Mouse (Mus musculus) lung, postnatal 14 days (tissue): ENCODE measurements around the gene Exoc6b.
"Not testable (repeated sequence)": the region's sequence is repeated elsewhere in the genome, so short reads cannot be mapped to it uniquely, and the experiment has no call there.

ENCODE experiments used
- DNase-seq: peaks from one replicate; pipeline ENCODE4 v3.0.0; 2021

Gene Exoc6b

DNA sequence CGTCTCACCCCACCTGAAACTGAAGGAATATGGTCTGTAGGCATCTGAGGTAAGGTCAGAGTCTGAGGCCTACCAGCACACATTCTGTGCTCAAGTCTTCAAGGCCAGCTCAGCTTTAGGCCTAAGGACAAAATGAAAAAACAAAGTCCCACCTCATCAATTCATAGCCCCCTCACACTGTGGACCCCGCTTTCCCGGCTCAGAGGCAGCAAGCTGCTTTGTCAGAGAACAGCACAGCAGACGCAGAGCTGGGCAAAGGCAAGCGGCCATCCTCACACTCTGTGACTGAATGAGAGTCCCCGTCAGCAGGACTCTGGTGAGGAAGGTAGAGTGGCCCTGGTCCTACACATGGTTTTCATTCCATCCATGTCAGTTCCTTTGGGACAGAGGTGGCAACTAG, 450.1 kb downstream of the Exoc6b start:
- DNase-seq: no peak

DNA sequence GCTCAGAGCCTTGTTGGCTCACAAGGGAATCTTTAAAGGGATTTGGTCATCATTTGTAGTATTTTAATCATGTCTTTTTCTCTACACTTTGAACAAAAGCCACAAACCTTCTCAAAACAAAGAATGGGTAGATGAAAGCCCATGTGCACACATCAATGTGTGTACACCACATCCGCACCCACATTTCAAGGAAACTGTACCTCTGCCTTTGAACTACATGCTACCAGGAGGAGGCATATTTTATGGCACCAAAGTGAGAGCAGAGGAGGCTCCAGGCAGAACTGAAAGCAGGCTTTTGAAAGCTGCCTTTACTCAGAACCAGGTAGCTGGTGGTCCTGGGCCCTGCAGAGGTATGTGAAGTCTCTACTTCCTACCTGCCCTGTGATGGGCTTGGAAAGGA, 452.3 kb downstream of the Exoc6b start:
- no peak for DNase-seq

DNA sequence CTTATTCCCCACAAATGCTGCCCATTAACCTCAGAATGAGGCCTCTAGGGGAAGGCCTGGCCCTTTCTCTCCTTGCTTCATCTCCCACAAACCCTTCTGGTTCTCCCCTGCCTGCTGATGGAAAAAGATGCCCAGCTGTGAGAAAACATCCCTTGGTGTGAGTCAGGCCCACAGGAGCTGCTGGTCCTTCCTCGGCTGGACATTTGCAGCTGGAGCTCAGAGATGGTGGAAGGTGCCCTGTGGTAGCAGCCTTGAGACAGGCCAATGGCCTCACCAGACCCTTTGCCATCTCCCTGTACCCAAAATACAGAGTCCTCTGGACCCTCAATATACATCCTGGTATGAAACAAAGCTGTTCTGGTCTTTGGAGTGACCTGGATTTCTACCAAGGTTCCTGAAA, 452.7 kb downstream of the Exoc6b start:
- no peak for DNase-seq

DNA sequence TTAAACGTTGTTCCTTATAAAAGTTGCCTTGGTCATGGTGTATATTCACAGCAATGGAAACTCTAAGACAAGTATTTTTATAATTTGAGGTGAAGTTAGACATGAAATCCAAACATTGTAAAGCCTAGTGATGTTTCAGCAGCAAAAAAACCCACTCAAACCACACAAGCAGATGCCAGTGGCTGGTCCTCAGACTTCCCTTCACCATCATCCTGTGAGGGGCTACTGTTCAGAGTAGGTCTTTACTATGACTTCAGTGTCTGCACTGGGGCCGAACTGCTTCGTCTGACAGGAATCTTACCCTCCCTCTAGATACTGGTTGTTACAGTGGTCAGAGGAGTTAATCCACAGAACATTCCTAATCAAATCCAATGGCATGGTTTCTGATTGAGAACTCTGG, 455.8 kb downstream of the Exoc6b start:
- DNase-seq: no peak

DNA sequence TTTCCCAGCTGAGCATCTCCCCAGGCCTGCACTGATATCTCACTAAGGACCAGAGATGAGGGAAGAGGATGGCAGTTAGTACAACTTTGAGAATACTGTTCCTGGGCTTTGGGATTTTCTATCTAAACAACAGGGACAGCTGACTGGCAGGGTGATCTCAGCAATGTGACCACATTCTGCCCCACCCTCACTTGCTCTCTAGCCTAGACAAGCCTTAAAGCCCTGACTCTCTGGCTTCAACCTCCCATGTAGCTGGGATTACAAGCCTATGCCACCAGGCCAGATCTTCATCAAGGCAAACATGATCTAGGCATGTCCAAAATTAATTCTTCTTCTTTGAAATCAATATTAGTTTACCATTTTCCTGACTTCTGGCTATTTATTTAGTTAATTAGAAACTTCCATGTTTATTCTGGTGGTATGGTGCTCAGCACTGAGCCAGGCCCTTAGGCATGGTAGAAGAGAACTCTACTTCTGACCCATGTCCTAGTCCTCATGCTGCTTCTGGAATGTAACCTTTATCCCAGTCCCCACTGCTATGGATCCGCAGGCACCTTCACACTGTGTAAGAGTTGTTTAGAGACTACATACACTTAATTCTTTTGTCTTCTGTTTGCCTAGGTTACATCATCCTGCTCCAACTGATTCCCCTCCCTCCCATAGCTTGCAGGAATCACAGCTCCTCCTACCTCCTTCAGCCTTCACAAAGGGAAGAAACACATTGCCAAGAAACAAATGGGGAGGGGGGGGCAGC, 468.0 kb downstream of the Exoc6b start:
- no peak for DNase-seq

DNA sequence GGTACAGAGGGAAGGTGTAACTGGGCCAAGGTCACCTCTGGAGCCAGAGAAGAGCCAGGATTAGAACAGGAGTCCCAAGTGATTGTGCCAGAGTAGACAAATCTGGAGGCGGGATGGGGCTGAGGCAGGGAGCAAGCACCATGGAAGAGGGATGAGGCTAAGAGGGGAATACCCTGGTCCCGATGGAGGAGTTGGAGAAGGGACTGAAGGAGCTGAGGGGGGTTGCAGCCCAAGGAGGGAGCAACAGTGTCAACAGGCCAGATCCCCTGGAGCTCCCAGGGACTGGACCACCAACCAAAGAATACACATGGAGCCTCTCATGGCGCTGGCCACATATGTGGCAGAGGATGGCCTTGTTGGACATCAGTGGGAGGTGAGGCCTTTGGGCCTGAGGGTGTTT, 470.0 kb downstream of the Exoc6b start:
- not testable (repeated sequence) for DNase-seq

GRCm38 (mm10) chr6:84598725-84599124, 470.6 kb downstream of the Exoc6b start:
- no peak for DNase-seq

GRCm38 (mm10) chr6:84594626-84595025, 474.7 kb downstream of the Exoc6b start:
- DNase-seq: no peak

DNA sequence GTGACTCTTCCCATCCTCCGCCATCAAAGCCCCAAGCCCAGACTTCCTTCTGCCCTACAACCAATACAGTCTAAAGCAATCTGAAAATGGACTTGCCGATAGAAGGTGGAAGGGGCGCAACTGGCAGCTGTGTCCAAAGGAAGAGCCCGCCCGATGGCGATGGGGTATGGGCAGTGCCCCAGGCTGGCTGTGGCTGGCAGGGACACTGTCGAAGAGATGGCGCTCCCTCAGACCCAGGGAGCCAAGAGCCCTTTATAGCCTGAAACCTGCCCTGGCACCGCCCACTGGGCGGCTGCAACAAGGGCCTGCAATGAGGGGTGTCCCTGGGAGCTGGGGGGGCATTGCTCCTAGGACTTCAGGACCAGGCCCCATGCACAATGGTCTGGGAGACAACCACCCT, 475.6 kb downstream of the Exoc6b start, which contains the start of gene Cyp26b1:
Gene Cyp26b1, minus strand, starts transcription at position 216 of the 400 bp plus-strand sequence.
- no peak for DNase-seq

- peak; percentile 10 for DNase-seq
Measured at GRCm38 (mm10) chr6:84590961-84591745, 478.2 kb downstream of the Exoc6b start.

DNA sequence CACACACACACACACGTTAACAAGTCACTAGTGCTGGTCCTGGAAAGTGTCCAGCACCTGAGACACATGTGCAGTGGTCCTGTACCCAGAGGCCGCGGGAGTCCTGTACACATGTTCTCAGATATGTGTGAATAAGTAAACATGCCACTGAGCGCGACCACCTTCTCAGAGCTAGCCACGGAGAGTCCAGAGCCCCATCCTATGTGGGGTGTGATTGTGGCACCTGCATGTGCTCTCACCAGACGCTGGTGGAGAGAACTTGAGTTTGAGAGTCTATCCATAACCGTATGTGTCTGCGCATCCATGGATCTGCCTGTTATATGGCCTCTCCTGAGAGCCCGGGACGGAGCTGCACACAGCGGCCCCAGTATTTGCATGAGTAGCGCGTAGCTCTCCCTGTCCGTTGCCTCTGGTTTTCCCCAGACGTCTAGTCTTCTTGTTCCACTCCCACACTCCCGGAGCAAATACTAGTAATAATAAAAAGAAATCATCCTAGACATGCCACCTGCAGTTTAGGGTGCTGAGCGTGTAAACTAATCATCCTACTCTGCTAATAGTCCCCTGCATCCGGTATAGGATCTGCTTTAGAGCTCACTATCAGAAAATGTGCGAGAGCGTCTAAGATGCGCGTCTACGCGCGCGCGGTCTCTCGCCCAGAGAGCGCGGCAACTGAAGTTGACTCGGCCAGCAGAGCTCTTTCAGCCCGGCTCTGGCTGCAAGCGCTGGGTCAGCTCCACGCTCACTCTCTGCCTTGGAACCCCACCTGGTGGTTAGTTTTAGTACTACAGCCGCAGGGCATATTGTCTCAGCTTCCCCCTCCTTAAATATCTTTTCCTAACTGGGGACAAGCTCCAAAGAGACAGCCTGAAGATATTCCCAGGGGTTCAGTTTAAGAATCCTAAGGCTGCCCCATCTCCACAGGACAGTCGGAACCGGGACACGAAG, 479.3 kb downstream of the Exoc6b start:
- peak; percentile 94 for DNase-seq

DNA sequence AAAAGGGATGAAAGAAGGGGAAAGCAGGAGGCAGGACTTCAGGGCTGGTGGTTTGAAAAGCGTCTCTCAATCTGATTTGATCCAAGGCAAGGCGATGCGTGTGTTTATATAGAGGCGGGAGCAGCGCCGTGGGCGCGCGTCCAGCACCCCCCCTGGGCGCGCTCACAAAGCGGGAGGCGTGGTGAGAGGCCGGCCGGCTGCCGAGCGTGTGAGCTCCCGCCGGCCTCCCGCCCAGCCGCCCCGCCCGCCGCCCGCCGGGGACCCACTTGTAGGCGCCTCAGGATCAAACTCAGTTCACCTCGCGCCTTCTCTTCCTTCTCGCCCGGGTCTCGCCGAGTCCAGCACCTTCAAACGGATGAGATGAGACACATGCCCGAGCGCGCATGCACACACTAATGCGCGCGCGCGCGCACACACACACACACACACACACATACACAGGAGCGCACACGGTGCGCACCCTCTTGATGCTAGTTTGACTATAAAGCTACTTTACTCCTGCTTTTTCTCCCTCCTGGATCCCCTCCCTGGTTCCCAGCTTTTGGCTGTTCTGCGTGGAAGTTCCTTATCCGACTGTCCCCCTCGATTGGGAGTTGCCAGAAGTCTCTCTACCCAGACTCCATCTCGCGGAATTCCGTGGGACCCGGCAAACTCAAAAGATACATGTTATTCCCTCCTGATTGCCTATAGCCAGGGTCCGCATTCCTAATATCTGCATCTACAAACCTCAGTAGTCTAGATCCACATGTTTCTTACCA, 480.2 kb downstream of the Exoc6b start:
- peak; percentile 67 for DNase-seq

DNA sequence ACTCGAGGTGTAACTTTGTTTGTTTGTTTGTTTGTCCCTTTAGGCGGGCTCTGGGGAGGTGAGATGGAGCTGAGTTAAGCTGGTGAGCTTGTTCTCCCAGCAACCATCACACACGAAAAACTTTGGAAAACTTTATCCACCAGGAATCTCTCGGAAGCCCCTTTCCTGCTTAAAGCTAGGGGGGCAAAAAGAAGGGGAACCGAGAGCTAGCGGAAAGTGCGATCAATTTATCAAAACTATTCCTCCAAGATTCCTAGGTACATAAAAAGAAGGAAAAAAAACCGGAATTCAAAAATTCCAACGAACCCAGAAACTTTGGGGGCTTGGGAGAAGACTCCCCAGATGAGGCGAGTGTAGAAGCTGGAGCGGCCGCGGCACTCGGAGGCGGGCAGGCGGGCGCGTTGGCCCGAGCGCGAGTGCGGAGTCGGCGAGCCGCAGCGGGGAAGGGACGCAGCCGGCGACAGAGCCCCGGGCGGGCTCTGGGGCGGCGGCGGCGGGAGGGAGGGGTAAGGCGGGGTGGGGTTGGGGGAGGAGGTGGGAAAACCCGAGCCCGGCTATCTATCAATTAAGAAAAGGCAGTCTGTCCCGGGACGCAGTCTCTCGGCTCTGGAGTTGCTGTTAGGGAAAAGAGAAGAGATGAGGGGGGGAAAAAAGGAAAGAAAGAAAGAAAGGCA, 481.0 kb downstream of the Exoc6b start:
- DNase-seq: peak; percentile 50

DNA sequence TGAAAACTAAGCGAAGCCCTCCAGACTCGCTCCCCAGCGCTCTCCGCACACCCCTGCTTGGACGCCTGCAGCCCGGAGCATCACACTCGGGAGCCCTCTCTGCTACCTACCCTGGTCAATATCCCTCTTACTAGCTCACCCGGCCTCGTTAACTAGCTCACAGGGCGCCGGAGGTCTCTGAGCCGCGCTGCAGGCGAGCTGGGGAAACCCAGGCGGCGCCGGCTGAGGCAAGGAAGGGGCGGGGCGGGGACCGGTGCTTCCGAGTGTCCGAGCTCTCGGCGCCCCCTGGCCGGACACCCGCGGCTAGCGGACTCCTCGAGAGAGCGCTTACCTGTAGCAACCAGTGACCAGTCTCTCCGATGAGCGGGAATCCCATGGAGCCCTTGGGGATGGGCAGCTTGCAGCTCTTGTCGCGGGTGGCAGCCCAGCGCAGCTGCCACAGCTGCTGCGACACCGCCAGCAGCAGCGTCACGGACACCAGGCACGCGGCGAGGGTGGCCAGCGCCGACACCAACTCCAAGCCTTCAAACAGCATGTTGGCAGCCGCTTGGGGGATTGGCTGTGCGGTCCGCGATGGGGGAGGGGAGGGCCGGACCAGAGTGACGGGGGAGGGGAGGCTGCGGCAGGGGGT, 481.7 kb downstream of the Exoc6b start:
- DNase-seq: peak; percentile 71

GRCm38 (mm10) chr6:84586551-84587200, 482.6 kb downstream of the Exoc6b start:
- DNase-seq: no peak

GRCm38 (mm10) chr6:84585686-84586300, 483.5 kb downstream of the Exoc6b start:
- no peak for DNase-seq

DNA sequence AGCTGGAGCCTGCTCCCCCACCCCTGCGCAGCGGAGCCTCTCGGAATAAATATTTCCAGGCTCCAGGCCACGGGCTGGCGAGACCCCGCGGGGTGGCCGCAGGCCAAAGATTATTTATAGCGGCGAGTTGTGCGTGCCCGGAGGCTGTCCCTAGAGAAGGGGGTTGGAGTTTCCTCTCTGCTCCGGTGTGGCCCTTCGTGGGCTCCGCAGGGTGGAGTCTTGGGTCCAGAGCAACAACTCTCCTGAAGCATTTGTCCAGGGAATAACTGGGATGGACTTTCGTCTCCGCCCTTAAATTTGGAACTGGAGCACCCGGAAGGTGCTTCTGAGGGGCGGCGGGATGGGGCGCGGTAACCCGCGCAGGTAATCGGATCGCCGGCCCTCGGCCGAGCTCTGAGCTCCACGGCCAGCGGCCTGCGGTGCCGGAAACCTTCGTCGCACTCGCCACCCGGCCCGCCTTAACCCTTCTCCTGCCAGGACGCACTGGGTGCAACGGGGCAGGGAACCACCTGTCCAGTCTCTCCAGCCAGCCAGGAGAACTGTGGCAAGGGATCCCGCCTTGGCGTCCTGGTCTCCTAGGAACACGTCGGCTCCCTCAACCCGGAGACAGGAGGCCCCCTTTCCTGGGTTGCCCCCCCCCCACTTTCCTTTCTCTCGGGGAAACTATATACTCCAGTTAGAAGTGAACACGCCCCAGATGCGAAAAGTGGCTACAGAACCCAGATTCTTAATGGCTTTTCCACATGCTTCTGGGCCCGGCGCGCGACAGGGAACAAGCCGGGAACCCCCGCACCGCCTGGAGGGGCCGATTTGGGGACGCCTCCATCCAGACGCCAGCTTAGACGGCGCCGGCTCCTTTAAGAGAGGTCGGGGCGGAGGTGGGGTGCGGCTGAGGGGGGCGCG, 484.3 kb downstream of the Exoc6b start:
- peak; percentile 47 for DNase-seq

DNA sequence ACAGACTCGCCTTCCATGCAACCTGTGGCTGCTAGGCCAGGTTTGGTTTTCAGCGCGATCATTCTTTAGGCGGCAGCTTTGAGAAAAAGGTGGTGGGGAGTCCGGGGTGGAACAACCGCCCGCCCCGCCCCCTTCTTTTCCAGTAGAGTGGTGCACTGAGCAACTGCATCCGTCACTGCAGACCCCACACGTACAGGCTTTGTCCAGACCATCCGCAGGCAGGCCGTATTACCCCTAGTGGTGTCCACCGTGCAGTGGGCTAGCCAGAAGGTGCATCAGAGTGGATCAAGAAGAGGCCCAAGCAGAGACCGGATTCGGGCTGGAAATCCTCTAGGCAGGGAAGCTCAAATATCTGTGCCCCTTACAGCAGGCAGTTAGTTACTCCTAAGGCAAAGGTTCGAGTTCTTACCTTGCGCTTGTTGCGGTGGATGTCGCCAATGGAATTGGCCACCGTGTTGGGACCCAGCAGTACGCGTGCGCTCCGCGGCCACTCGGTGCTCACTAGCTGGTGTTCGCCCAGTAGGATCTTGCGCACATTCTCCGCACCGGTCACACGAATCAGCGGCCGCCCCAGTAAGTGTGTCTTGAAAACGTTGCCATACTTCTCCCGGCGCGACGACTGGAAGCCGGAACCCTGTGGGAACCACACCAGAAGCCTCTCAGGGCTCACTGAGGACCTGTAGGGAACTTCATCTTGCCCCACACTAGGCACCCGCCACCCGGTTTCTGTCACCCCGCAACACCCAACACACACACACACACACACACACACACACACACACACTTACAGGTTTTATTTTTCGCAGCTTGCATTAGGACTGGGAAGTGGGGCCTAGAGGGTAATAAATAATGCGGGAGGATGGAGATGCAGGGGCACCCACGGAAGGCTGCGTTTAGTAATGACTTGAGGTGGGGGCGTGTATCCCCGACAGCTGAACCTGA, 485.2 kb downstream of the Exoc6b start:
- DNase-seq: no peak
